Mouse (Mus musculus) brain, embryonic 18.5 days (tissue): ENCODE measurements around the gene Ndrg4.

Source experiments
- DNase-seq: peaks from one replicate; pipeline ENCODE4 v3.0.0-alpha.2; 2012; ENCODE audit warnings: low read depth, low spot score

The Ndrg4 gene

GRCm38 (mm10) chr8:95678024-95678611 is 1.3 kb downstream of the Ndrg4 start:
- DNase-seq: no peak

GRCm38 (mm10) chr8:95688073-95688672 is 11.4 kb downstream of the Ndrg4 start:
- DNase-seq: no peak

GRCm38 (mm10) chr8:95690929-95691541 is 14.3 kb downstream of the Ndrg4 start:
- no peak for DNase-seq

GRCm38 (mm10) chr8:95694631-95695030 is 17.9 kb downstream of the Ndrg4 start:
- DNase-seq: no peak

GRCm38 (mm10) chr8:95696661-95697060 is 19.9 kb downstream of the Ndrg4 start:
- no peak for DNase-seq

- no peak for DNase-seq
Measured at GRCm38 (mm10) chr8:95697128-95697527, 20.3 kb downstream of the Ndrg4 start.

GRCm38 (mm10) chr8:95698179-95698578 is 21.4 kb downstream of the Ndrg4 start:
- no peak for DNase-seq

- DNase-seq: peak; percentile 71
Measured at GRCm38 (mm10) chr8:95700282-95700681, 23.5 kb downstream of the Ndrg4 start.

GRCm38 (mm10) chr8:95701809-95702208 is 25.0 kb downstream of the Ndrg4 start:
- DNase-seq: no peak

GRCm38 (mm10) chr8:95702480-95703446 is 26.0 kb downstream of the Ndrg4 start:
- peak; percentile 93 for DNase-seq

- peak; percentile 74 for DNase-seq
Measured at GRCm38 (mm10) chr8:95703461-95704260, 26.9 kb downstream of the Ndrg4 start.

- DNase-seq: no peak
Measured at GRCm38 (mm10) chr8:95704538-95704937, 27.8 kb downstream of the Ndrg4 start.

GRCm38 (mm10) chr8:95709579-95709978 is 32.8 kb downstream of the Ndrg4 start:
- DNase-seq: no peak

- no peak for DNase-seq
Measured at GRCm38 (mm10) chr8:95711029-95711428, 34.2 kb downstream of the Ndrg4 start.

GRCm38 (mm10) chr8:95712395-95712794 is 35.6 kb downstream of the Ndrg4 start:
- no peak for DNase-seq

- no peak for DNase-seq
Measured at GRCm38 (mm10) chr8:95713100-95714010, 36.6 kb downstream of the Ndrg4 start.

GRCm38 (mm10) chr8:95714367-95714766 is 37.6 kb downstream of the Ndrg4 start:
- no peak for DNase-seq

- no peak for DNase-seq
Measured at GRCm38 (mm10) chr8:95714837-95715413, 38.1 kb downstream of the Ndrg4 start.

GRCm38 (mm10) chr8:95715676-95716531 is 39.1 kb downstream of the Ndrg4 start, which contains the start of gene Setd6:
Gene Setd6, plus strand, starts transcription at chr8:95715881.
- DNase-seq: no peak
